Mouse (Mus musculus) midbrain, embryonic 11.5 days (tissue): Measurements from ENCODE around the gene Opn4. TPM values are rescaled to one million over a fixed set of nuclear protein-coding genes. Genes with fewer than 3 reads are reported as not detected.

ENCODE experiments used
- ATAC-seq: fragments of 200-750 bp; cut with Nextera tagmentation; 2 replicates; pipeline ENCODE4 v1.8.0; 2017; ENCODE audit warnings: moderate TSS enrichment, moderate library complexity; ENCODE audit not compliant: low FRiP score
- DNase-seq: peaks from one replicate; pipeline ENCODE4 v3.0.0; 2015; ENCODE audit warnings: low spot score; ENCODE audit errors: missing footprints
- H3K27ac ChIP-seq: fragments of 300-500 bp; sonication (generic); 2 replicates; pipeline ENCODE4 v1.5.1; 2014; ENCODE audit warnings: low read depth, low read length
- H3K27me3 ChIP-seq: fragments of 300-500 bp; sonication (generic); 2 replicates; pipeline ENCODE4 v1.6.1; 2014; ENCODE audit warnings: mild to moderate bottlenecking, low read length, moderate library complexity, mixed read lengths; ENCODE audit not compliant: control insufficient read depth, insufficient read depth
- H3K36me3 ChIP-seq: fragments of 300-500 bp; sonication (generic); 2 replicates; pipeline ENCODE4 v1.6.1; 2014; ENCODE audit warnings: mild to moderate bottlenecking, low read length, moderate library complexity, mixed read lengths; ENCODE audit not compliant: control insufficient read depth, insufficient read depth
- H3K4me1 ChIP-seq: fragments of 300-500 bp; sonication (generic); 2 replicates; pipeline ENCODE4 v1.6.1; 2014; ENCODE audit warnings: low read length; ENCODE audit not compliant: control insufficient read depth, insufficient read depth
- H3K4me2 ChIP-seq: fragments of 300-500 bp; sonication (generic); 2 replicates; pipeline ENCODE4 v1.6.1; 2014; ENCODE audit warnings: mild to moderate bottlenecking, moderate library complexity
- H3K4me3 ChIP-seq: fragments of 300-500 bp; sonication (generic); 2 replicates; pipeline ENCODE4 v1.5.1; 2014; ENCODE audit warnings: low read depth, low read length
- H3K9ac ChIP-seq: fragments of 300-500 bp; sonication (generic); 2 replicates; pipeline ENCODE4 v1.6.1; 2014; ENCODE audit warnings: low read length
- H3K9me3 ChIP-seq: fragments of 300-500 bp; sonication (generic); 2 replicates; pipeline ENCODE4 v1.6.1; 2016; ENCODE audit warnings: low read length; ENCODE audit not compliant: control insufficient read depth
- WGBS: fragments of 180-500 bp; shearing (Covaris S2); extraction: QIAGEN DNeasy Blood & Tissue Kit; methylation state at CpG from one replicate; pipeline ENCODE4 v1.1.7; 2014; 5-methylcytosine and 5-hydroxymethylcytosine counted together
- polyA plus RNA-seq: library from polyadenylated mRNA; unstranded; fragments of >200 nt; fragmentation: Nextera tagmentation; extraction: Ambion mirVana; gene quantifications from 2 replicates; pipeline ENCODE4 v1.2.1, GENCODE M21; 2014

The Opn4 gene
- polyA plus RNA-seq, 1 experiment from 2014 or later, result not detected

DNA sequence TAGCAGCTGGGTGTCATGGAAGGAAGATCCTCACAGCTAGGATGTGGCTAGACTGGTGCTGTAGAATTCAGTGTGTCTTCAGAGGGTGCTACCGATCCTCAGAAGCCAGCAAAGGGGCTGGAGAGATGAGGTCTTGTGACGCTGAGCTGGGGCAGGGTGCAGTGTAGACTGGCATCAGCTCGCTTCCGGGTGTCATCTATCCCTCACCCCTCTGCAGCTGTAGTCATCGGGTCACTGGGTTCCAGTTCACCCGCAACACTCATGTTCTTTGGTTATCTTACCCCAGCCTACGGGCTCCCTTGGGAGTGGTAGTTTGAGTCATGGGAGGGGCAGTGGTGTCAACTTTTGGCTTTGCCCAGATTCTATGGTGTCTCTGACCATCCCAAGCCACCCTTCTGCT lies 2.0 kb upstream of the Opn4 start:
- H3K9ac ChIP-seq, result no peak overlapping the region
- DNase-seq (no peak), ATAC-seq (no peak)
- H3K4me3 ChIP-seq, result no peak overlapping the region
- no peaks in the 10 kb centered on the region for H3K9me3 ChIP-seq
- WGBS, result 97% methylated on average over 7 of the region's 7 CpGs
- no peak overlapping the region for H3K27ac ChIP-seq
- H3K4me1 ChIP-seq, result no peaks in the 10 kb centered on the region
- no peaks in the 10 kb centered on the region for H3K36me3 ChIP-seq
- H3K27me3 ChIP-seq, result no peaks in the 10 kb centered on the region
- H3K4me2 ChIP-seq, result no peak overlapping the region

DNA sequence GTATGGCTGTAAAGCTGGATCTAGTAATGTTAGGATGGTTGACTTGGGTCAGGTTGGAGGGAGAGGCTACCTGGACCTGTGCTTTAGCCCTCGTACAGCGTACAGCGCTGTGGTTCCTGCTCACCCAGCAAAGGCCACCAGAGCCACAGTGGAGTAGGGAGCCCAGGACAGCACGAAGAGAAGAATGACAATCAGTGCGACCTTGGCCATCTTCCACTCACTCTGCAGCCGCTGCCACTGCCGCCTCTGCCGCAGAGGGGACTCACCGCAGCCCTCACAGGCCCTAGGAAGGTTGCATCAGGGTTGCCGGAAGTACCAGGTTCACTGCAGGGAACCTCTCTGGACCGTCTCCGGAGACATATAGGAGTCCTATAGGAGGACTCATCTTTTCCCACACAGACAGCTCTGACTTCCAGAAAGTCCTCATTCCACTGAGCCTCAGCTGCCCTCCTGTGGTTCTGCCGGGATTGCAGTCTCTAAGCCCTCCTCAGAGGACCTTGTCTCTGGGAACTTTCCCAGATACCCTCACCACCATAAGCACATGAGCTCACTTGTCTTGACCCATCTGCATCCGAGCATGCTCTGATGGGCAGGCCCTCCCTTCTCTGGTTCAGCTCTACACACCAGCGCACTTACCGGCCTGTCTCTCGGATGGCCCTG lies 4.2 kb downstream of the Opn4 start:
- no peaks in the 10 kb centered on the region for H3K36me3 ChIP-seq
- H3K9me3 ChIP-seq, result no peaks in the 10 kb centered on the region
- no peaks in the 10 kb centered on the region for H3K4me1 ChIP-seq
- H3K27ac ChIP-seq, result no peak overlapping the region
- H3K9ac ChIP-seq, result no peak overlapping the region
- ATAC-seq (no peak), DNase-seq (no peak)
- no peaks in the 10 kb centered on the region for H3K27me3 ChIP-seq
- H3K4me2 ChIP-seq, result no peak overlapping the region
- no peak overlapping the region for H3K4me3 ChIP-seq
- WGBS, result 79% methylated on average over 17 of the region's 17 CpGs

DNA sequence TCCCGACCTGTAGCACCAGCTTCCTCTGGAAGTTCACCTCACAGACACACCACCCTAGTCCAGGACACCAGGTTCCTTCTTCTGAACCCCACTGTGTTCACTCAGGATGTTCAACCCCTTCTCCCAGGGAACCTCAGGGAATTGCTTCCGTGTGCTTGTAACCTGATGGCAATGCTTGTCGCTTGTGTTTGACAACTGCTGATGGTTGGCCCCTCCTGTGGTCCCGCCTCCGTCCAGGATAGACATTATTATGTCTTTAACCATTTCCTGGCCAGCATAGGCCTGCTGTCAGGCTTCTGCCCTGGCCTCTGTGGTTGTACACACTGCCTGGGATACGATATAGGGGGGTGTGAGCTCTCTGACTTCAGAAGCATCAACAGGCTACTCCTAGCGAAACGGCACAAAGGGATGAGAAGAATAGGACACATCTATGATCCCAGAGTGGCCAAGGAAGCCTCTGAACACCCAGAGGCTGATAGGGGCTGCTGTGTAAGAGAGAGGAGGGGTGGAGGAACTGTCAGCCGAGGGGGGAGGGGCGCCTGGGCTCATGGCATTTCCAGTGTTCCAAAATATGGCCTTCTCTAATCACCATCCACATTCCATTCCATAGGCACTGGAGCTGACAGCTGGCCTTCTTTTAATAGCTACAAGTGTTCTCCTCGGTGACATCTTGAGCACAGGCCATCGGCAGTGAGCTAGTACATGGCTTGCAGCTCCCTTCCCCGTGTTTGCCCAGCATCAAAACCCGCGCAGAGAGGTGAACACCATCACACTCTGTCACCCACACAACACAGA lies 8.0 kb downstream of the Opn4 start:
- H3K27ac ChIP-seq, result no peak overlapping the region
- 82% methylated on average over 15 of the region's 15 CpGs for WGBS
- no peak overlapping the region for H3K4me2 ChIP-seq
- H3K4me1 ChIP-seq, result no peaks in the 10 kb centered on the region
- no peak for DNase-seq
- no peak for ATAC-seq
- H3K4me3 ChIP-seq, result no peak overlapping the region
- H3K9ac ChIP-seq, result no peak overlapping the region
- H3K9me3 ChIP-seq, result no peaks in the 10 kb centered on the region
- H3K27me3 ChIP-seq, result no peaks in the 10 kb centered on the region
- no peaks in the 10 kb centered on the region for H3K36me3 ChIP-seq

DNA sequence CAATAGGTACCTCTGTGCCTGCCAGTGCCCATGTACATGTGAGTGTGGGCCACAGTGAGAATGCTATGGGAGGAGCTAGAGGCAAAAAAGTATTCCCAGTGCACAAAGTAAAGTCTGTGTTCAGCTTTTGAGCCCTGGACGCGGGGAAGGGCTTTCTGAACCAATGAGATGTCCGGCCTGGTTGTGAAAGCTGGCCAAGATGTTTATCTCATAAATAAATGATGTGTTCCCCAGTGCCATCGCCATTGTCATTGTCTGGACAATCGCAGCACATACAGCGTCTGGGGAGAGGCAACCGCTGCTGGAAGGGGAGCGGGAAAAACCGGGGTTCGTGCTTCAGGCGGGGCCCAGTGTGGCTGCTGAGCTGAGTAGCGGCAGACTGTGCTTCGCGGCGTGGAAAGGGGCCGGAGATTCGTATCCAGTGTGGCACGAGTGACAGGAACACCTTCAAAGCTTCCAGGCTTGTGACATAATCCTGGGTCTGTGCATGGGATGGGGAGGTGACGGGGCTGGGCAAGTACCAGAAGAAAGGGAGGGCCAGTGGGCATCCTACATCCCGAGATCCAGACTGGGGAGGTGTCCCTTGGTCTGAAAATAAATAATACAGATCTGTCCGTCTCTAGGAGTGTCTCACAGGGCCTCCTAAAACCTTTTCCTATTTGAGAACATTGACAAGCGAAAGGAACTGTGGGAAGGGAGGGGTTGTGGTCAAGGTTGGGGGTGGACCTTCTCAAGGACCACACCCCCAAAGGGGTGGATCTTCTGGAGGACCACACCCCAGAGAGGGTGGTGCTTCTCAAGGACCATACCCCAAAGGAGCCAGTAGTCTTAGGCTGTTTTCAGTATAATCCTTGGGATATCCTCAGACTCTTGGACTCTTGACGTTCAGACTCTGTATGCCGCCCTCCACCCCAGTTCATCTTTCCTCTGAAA lies 8.9 kb downstream of the Opn4 start:
- H3K9me3 ChIP-seq, result no peaks in the 10 kb centered on the region
- DNase-seq, result no peak
- peak; percentile 35; the same call in 1 of the 2 replicates for ATAC-seq
- no peaks in the 10 kb centered on the region for H3K4me1 ChIP-seq
- H3K27me3 ChIP-seq, result no peaks in the 10 kb centered on the region
- H3K4me2 ChIP-seq, result no peak overlapping the region; the same call in 1 of the 2 replicates
- no peak overlapping the region for H3K27ac ChIP-seq
- 62% methylated on average over 24 of the region's 24 CpGs for WGBS
- no peaks in the 10 kb centered on the region for H3K36me3 ChIP-seq
- H3K9ac ChIP-seq, result no peak overlapping the region
- H3K4me3 ChIP-seq, result no peak overlapping the region

DNA sequence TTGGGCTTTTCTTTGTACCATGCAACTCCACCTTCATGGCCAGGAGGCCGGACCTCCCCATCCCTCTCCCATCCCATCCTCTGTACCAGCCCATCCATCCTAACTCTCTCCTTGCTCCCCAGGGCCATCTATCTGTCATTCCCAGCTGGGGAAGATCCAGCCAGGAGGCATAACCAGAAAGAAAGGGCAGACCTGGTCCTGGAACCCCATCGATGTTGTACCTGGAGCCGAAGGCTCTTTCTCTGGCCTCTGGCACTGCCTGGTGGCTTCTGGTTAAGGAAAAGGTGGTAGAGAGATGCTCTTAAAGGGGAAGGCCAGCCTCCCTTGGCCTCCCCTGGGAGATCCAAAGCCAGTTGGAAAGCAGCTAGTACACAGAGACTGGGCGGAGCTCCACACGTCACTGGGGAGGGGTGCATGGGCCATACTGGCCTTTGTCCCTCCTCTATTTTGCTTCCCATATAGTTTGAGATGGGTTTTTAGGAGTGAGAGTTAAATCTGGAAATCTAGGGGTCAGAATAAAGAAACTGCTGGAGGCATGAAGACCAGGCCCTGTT lies 9.8 kb downstream of the Opn4 start:
- no peak overlapping the region for H3K27ac ChIP-seq
- H3K9me3 ChIP-seq, result no peaks in the 10 kb centered on the region
- no peaks in the 10 kb centered on the region for H3K36me3 ChIP-seq
- no peak for ATAC-seq
- DNase-seq, result no peak
- H3K4me2 ChIP-seq, result no peak overlapping the region
- no peaks in the 10 kb centered on the region for H3K4me1 ChIP-seq
- no peak overlapping the region for H3K9ac ChIP-seq
- WGBS, result 88% methylated on average over 5 of the region's 5 CpGs
- no peak overlapping the region for H3K4me3 ChIP-seq
- H3K27me3 ChIP-seq, result no peaks in the 10 kb centered on the region

DNA sequence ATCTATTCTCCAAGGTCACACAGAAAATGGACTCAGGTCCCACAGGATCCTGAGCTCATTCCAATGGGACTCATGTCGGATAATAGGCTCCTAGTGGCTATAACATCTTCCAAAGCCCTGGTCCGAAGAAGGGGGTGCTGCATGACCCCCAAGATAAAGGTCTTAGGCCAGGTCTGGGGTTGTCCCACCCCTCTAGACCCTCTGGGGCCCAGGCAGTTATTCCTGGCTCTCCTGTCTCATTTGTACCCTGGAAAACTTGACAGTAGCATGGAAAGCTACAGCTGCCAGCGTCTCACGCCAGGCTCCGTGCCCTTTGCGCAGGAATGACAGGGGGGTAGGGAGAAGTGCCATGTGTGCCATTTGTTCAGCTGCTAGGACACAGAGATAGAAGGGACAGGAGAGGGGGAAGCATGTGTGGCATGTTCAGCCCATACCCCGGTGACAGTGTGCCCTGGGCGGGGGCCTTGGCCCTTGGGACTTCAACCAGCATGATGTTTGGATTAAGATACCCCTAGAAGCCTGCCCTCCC lies 10.7 kb downstream of the Opn4 start:
- 91% methylated on average over 8 of the region's 8 CpGs for WGBS
- no peak for ATAC-seq

DNA sequence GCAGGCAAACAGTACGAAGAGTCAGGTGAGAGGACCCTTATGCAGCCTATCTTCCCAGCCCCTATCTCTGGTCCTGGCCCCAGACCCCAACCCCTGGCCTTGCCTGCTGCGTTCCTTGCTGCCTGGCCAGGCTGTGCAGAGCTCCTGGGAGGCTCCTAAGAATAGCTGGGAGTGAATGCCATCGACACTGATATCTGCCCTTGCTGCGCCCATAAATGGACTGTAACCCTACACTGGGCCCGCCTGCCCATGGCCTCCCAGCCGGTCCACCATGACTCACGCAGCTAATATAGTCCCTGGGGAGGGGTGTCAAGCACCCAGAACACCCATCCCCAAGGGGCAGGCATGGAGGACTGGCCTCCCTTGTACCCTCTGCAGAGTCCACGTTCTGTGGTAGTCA lies 11.4 kb downstream of the Opn4 start, which contains the start of gene Ldb3:
TSS of gene Ldb3 (minus strand) at position 185 of the 400 bp plus-strand sequence.
- Histone ChIP-seq H3K9ac (no peak within 1 kb of the TSS), H3K27me3 (no peaks in the 10 kb centered on the region), H3K4me1 (no peaks in the 10 kb centered on the region), H3K4me3 (no peak within 1 kb of the TSS), H3K4me2 (no peak within 1 kb of the TSS), H3K9me3 (no peaks in the 10 kb centered on the region), H3K27ac (no peak within 1 kb of the TSS), H3K36me3 (no peaks in the 10 kb centered on the region)
- ATAC-seq (no peak), DNase-seq (no peak)
- WGBS, result 78% methylated on average over 8 of the region's 8 CpGs

More for the DNA sequence above, 10.7 kb downstream of the Opn4 start:
- no peak overlapping the region for H3K27ac ChIP-seq
- H3K27me3 ChIP-seq, result no peaks in the 10 kb centered on the region
- no peak overlapping the region for H3K9ac ChIP-seq
- no peak for DNase-seq
- H3K9me3 ChIP-seq, result no peaks in the 10 kb centered on the region
- no peaks in the 10 kb centered on the region for H3K36me3 ChIP-seq
- no peak overlapping the region for H3K4me2 ChIP-seq
- no peak overlapping the region for H3K4me3 ChIP-seq
- H3K4me1 ChIP-seq, result no peaks in the 10 kb centered on the region

DNA sequence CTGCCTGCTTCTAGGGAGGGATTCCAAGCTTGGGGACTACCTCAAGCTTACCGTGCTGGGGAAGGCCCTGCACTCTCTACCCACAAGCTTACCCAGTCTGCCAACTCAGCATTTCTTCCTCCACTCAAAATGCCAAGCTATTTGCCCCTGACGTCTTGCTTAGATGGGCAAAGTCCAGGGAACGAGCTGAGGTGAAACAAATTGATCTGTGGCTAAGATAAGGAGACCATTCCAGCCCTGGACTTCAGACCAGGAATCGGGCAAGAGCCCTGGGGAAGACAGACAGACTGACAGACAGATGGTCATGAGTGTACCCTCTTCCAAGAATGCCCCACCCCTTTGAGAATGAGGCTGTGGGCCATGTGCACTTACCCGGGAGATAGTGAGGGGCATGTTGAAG lies 11.9 kb downstream of the Opn4 start:
- Histone ChIP-seq H3K9ac (no peak overlapping the region), H3K4me2 (no peak overlapping the region), H3K27ac (no peak overlapping the region), H3K9me3 (no peaks in the 10 kb centered on the region), H3K4me3 (no peak overlapping the region), H3K36me3 (no peaks in the 10 kb centered on the region), H3K27me3 (no peaks in the 10 kb centered on the region), H3K4me1 (no peaks in the 10 kb centered on the region)
- 79% methylated on average over 5 of the region's 5 CpGs for WGBS
- DNase-seq, result no peak
- no peak for ATAC-seq
